In genomic region chr3:101985634-101986033, GRCm38 (mm10) we compare ENCODE assay signal across 27 mouse cellular contexts. TPM values are rescaled to one million over a fixed set of nuclear protein-coding genes. Genes with fewer than 3 reads are reported as not detected.
A peak's percentile ranks its signal among the peaks of the same experiment; 100 is the strongest.
DNase-seq lines count a peak whose midpoint lies in the region; ATAC-seq lines count a peak whose summit lies in the region.
"Had no signal": no experiment of that assay in that cellular context is flagged by ENCODE, and none has a peak within 500 bp of the region (broad histone marks: within the 10 kb centered on the region; RNA-seq: fewer than 3 reads in every experiment).

No protein-coding gene starts in this region.

- H3K4me2 ChIP-seq in midbrain, embryonic 11.5 days, result no peak overlapping the region
- H3K4me2 ChIP-seq in midbrain, embryonic 14.5 days (ENCODE audit: low read length), result no peak overlapping the region
- H3K4me2 ChIP-seq: embryonic facial prominence, embryonic 13.5 days; forebrain, embryonic 12.5 days; forebrain, embryonic 15.5 days; heart, embryonic 12.5 days; heart, embryonic 15.5 days; hindbrain, embryonic 13.5 days; intestine, embryonic 15.5 days had no signal

- ATAC-seq in cerebellum, adult (ENCODE audit: insufficient number of reproducible peaks, low FRiP score, low TSS enrichment), result peak; percentile 40; the same call in 1 of the 2 replicates
- no peak for ATAC-seq in midbrain, embryonic 11.5 days (ENCODE audit: low FRiP score)
- ATAC-seq in midbrain, embryonic 14.5 days (ENCODE audit: low FRiP score, low TSS enrichment), result no peak
- no peak for ATAC-seq in activated CD4-positive, CD25-positive, alpha-beta regulatory T cell, adult 4 months
- ATAC-seq: forebrain, embryonic 15.5 days; hindbrain, embryonic 16.5 days; intestine, embryonic 15.5 days had no signal

- no peak overlapping the region for H3K4me3 ChIP-seq in midbrain, embryonic 11.5 days (ENCODE audit: low read depth, low read length)
- H3K4me3 ChIP-seq in midbrain, embryonic 14.5 days (replicated peaks; ENCODE audit: low read depth, low read length), result no peak overlapping the region
- no peak overlapping the region for H3K4me3 ChIP-seq in embryonic facial prominence, embryonic 10.5 days
- H3K4me3 ChIP-seq: embryonic facial prominence, embryonic 13.5 days; erythroblast, embryonic 14.5 days; forebrain, embryonic 12.5 days; forebrain, embryonic 15.5 days; heart, embryonic 12.5 days; heart, embryonic 15.5 days; hindbrain, embryonic 10.5 days; hindbrain, embryonic 13.5 days; intestine, embryonic 15.5 days had no signal

- no peaks in the 10 kb centered on the region for H3K4me1 ChIP-seq in midbrain, embryonic 11.5 days (ENCODE audit: control insufficient read depth, insufficient read depth, low read length)
- no peaks in the 10 kb centered on the region for H3K4me1 ChIP-seq in midbrain, embryonic 14.5 days (ENCODE audit: control insufficient read depth, insufficient read depth, low read length)
- peaks cover 10% of the 10 kb centered on the region; the same call in 1 of the 2 replicates for H3K4me1 ChIP-seq in embryonic facial prominence, embryonic 10.5 days
- H3K4me1 ChIP-seq: embryonic facial prominence, embryonic 13.5 days; forebrain, embryonic 15.5 days; heart, embryonic 12.5 days; heart, embryonic 15.5 days; intestine, embryonic 15.5 days had no signal

- no peak overlapping the region for H3K9ac ChIP-seq in midbrain, embryonic 11.5 days (ENCODE audit: low read length)
- H3K9ac ChIP-seq in midbrain, embryonic 14.5 days (replicated peaks; ENCODE audit: low read length), result no peak overlapping the region
- H3K9ac ChIP-seq: embryonic facial prominence, embryonic 13.5 days; forebrain, embryonic 12.5 days; forebrain, embryonic 15.5 days; heart, embryonic 12.5 days; heart, embryonic 15.5 days; hindbrain, embryonic 13.5 days; intestine, embryonic 15.5 days had no signal

- 85% methylated on average over 8 of the region's 8 CpGs for WGBS in midbrain, embryonic 11.5 days
- WGBS in midbrain, embryonic 14.5 days, result 87% methylated on average over 8 of the region's 8 CpGs
- 78% methylated on average over 8 of the region's 8 CpGs for WGBS in embryonic facial prominence, embryonic 10.5 days

- no peak for DNase-seq in cerebellum, adult 9-11 months
- DNase-seq in cerebellum, adult 9-10 months, result peak; percentile 49
- DNase-seq in cerebellum, postnatal 4 days (ENCODE audit: low spot score in 2 of 2), result no peak
- peak; percentile 35 for DNase-seq in midbrain, embryonic 11.5 days (ENCODE audit: low spot score, missing footprints)
- no peak for DNase-seq in midbrain, embryonic 14.5 days
- no peak for DNase-seq in embryonic facial prominence, embryonic 10.5 days (ENCODE audit: low spot score)
- DNase-seq: adrenal gland, adult 2 months; adrenal gland, postnatal 25 days; gastrocnemius, postnatal 25 days; heart, adult 18-20 months; heart, postnatal 10 days; heart, postnatal 36 days; kidney, adult 11 months; kidney, adult 9 months had no signal

- no peaks in the 10 kb centered on the region for H3K27me3 ChIP-seq in midbrain, embryonic 11.5 days (ENCODE audit: control insufficient read depth, insufficient read depth, low read length)
- H3K27me3 ChIP-seq in midbrain, embryonic 14.5 days (ENCODE audit: control insufficient read depth, insufficient read depth, low read length), result no peaks in the 10 kb centered on the region
- H3K27me3 ChIP-seq in embryonic facial prominence, embryonic 10.5 days (replicated peaks; ENCODE audit: low read depth, poor library complexity, severe bottlenecking), result no peaks in the 10 kb centered on the region
- H3K27me3 ChIP-seq: embryonic facial prominence, embryonic 13.5 days; forebrain, embryonic 12.5 days; forebrain, embryonic 15.5 days; heart, embryonic 12.5 days; heart, embryonic 15.5 days; intestine, embryonic 15.5 days had no signal

- no peak overlapping the region for H3K27ac ChIP-seq in midbrain, embryonic 11.5 days (ENCODE audit: low read depth, low read length)
- H3K27ac ChIP-seq in midbrain, embryonic 14.5 days (replicated peaks; ENCODE audit: low read depth, low read length), result no peak overlapping the region
- H3K27ac ChIP-seq in embryonic facial prominence, embryonic 10.5 days (replicated peaks), result no peak overlapping the region
- H3K27ac ChIP-seq: embryonic facial prominence, embryonic 13.5 days; forebrain, embryonic 12.5 days; forebrain, embryonic 15.5 days; heart, embryonic 15.5 days; hindbrain, embryonic 10.5 days; hindbrain, embryonic 13.5 days; intestine, embryonic 15.5 days had no signal

- no peaks in the 10 kb centered on the region for H3K36me3 ChIP-seq in midbrain, embryonic 11.5 days (ENCODE audit: control insufficient read depth, insufficient read depth, low read length)
- no peaks in the 10 kb centered on the region for H3K36me3 ChIP-seq in midbrain, embryonic 14.5 days (ENCODE audit: control insufficient read depth, insufficient read depth, low read length)
- no peaks in the 10 kb centered on the region for H3K36me3 ChIP-seq in embryonic facial prominence, embryonic 10.5 days (replicated peaks)
- H3K36me3 ChIP-seq: embryonic facial prominence, embryonic 13.5 days; forebrain, embryonic 12.5 days; forebrain, embryonic 15.5 days; heart, embryonic 12.5 days; heart, embryonic 15.5 days; hindbrain, embryonic 10.5 days; hindbrain, embryonic 13.5 days; intestine, embryonic 15.5 days had no signal

- H3K9me3 ChIP-seq in midbrain, embryonic 11.5 days (ENCODE audit: control insufficient read depth, low read length), result no peaks in the 10 kb centered on the region
- H3K9me3 ChIP-seq in midbrain, embryonic 14.5 days (ENCODE audit: control insufficient read depth, low read length), result no peaks in the 10 kb centered on the region
- no peaks in the 10 kb centered on the region for H3K9me3 ChIP-seq in embryonic facial prominence, embryonic 10.5 days
- H3K9me3 ChIP-seq: embryonic facial prominence, embryonic 13.5 days; forebrain, embryonic 12.5 days; forebrain, embryonic 15.5 days; heart, embryonic 12.5 days; heart, embryonic 15.5 days; hindbrain, embryonic 10.5 days; hindbrain, embryonic 13.5 days; intestine, embryonic 15.5 days had no signal

RNA-seq across cellular contexts. Expression of gene Nhlh2, which starts 24.2 kb away (rescaled TPM):
- 100 and 112 TPM in 2 replicates for polyA plus RNA-seq in midbrain, embryonic 11.5 days (2014; fragmentation: Nextera tagmentation; extraction: Ambion mirVana)
- polyA plus RNA-seq in midbrain, embryonic 14.5 days (2014; fragmentation: Nextera tagmentation; extraction: Ambion mirVana), result 45.0 and 46.2 TPM in 2 replicates
- 16.1 and 22.3 TPM in 2 replicates for polyA plus RNA-seq in embryonic facial prominence, embryonic 10.5 days (2016; fragmentation: Nextera tagmentation; extraction: Ambion mirVana)
- not detected for polyA plus RNA-seq in activated CD4-positive, CD25-positive, alpha-beta regulatory T cell, adult 4 months (2017; shearing (Covaris generic))
- polyA plus RNA-seq: adrenal gland, adult 2 months; erythroblast, embryonic 14.5 days; gonadal fat pad, adult 2 months; heart, embryonic 15.5 days; intestine, embryonic 15.5 days had no signal

Comparison
In these comparisons a context has a peak if more than half of its experiments do, and no peak if none do; other contexts are left out.
1. DNase-seq: peak in cerebellum, adult 9-10 months (single experiment) and midbrain, embryonic 11.5 days (single experiment); none in cerebellum, adult 9-11 months (single experiment), cerebellum, postnatal 4 days (0 of 2), midbrain, embryonic 14.5 days (single experiment) and embryonic facial prominence, embryonic 10.5 days (single experiment).
2. RNA of gene Nhlh2, which starts 24.2 kb away (polyA plus RNA-seq): 100 to 112 TPM in midbrain, embryonic 11.5 days, 45.0 to 46.2 TPM in midbrain, embryonic 14.5 days and 16.1 to 22.3 TPM in embryonic facial prominence, embryonic 10.5 days; not detected in activated CD4-positive, CD25-positive, alpha-beta regulatory T cell, adult 4 months; every median in the first group is over 10 times any median in the second.